Mouse (Mus musculus) erythroblast, adult 5-6 weeks (primary cell): ENCODE results near the gene Wfikkn2. TPM values are rescaled to one million over a fixed set of nuclear protein-coding genes. Genes with fewer than 3 reads are reported as not detected.
A peak's percentile ranks its signal among the peaks of the same experiment; 100 is the strongest.

ENCODE experiments used
- ATAC-seq: replicated peaks from 2 replicates; pipeline ENCODE4 v1.8.0; 2016; ENCODE audit warnings: moderate number of reproducible peaks, mild to moderate bottlenecking, moderate TSS enrichment, inconsistent platforms; ENCODE audit not compliant: poor library complexity, low FRiP score, severe bottlenecking
- total RNA-seq, 2 experiments: library from RNA; stranded (forward) in 1 of 2; stranded (reverse) in 1 of 2; fragments of 150-400 nt in 1 of 2; fragments of 200-764, 138-1000 nt in 1 of 2; gene quantifications; 2 replicates each; pipeline versions ENCODE4 v1.2.3 to v1.2.4; 2015 to 2017; ENCODE audit warnings: low replicate concordance in 2 of 2

Wfikkn2 gene
- total RNA-seq (2015; ENCODE audit: low replicate concordance) (not detected in 2 replicates), total RNA-seq (2017; ENCODE audit: low replicate concordance) (not detected in 2 replicates)

DNA sequence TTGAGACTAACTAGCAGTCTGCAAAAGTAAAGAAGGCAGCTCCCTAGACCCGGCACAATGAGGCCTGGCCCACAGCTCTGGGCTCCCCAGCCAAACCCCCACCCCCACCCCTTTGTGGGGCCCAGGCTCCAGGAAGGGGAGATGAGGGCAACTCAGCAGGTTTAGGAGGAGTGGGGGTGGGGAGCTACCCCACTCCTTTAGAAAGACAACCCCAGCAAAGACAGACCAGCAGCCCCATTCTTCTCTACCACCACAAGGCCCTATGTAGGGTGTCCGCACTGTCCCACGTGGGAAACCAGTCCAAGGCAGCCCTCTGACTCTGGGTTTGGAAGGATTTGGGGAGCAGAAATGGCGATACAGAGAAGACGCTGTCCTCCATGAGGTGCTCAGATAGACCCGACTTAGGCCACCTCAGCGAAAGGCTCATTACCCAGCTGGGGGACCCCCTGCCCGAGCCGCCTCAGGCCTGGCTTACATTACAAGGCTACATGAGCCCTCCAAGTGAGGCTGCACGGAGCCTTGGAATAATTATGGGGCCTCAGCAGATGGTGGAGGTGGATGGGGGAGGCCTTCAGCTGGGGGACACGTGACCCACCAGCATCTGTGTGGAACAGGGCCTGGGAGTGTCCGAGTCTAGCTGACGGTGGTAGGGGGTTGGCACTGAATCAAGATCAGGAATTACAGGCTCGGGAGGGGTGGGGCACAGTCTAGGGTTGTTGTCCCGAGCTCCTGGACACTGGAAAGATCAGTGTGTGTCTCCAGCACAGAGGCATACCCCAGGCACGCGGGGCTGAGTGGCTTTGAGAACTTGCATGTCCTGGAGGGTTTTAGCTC lies at the start of gene Wfikkn2:
Gene Wfikkn2, minus strand, starts transcription at position 51 of the 834 bp plus-strand sequence.
- ATAC-seq, result no peak

DNA sequence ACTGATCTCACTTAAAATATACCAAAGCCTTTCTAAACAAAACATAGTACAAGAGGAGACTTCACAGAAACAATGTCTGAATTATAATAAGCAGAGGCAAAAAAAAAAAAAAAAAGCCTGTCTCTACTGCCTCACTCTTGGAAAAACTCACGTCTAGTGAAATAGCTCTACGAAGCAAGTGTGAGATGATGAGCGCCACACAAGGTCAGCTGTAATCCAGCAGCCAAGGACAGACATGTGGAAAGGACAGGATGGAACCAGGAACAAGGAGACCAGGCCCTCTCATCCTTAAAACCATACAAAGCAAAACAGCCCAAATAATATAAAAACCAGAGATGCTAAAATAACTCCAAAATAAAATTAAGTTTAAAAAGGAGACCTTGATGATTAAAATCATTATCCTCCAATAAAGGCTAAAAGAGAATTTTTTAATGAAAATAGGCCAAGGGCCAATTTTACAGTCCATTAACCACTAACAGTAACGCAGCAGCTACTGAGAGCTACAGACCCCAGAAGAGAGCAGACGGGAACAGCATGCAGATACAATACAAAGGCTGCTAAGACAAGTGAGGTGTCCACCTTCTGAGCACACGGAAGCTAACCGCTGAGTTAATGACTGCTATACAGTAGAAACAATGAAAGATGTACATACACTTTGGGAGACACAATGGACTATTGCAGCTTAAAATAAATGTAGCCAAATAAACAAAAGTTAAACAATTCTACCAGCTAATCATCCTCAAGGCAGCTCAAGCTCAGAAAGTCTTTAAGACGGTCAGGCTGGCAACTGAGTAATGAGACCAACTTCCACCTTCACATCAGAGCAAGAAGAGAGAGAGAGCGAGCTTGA lies 49.4 kb upstream of the Wfikkn2 start:
- no peak for ATAC-seq

DNA sequence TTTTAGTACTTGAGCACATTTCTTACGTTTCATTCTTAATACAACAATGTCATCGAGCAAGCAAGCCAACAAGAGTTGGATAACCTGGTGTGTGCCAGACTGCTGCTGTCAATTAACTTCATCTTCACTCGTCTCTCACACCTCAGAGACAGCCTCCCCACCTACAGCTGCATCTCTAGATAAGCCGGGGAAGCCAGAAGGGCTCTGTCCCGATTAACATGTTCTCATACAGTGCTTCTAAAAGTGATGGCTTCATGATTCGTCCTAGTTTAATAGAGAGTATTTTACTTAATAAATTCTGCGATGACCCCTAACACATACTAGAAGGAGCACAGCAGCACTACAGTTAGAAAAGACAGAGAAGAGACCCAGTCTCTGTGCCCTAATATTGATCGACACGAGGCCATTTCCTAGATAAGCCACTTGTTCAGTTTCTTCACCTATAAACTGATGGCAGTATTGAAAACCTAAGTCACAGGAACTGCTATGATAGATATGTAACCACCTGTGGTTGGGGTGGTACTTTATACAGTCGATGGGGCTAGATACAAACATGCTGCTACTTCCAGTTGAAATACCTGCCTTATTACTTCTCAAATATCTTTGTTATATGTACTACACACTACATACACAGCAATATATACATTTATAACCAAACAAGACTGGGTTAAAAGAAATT lies 44.4 kb upstream of the Wfikkn2 start:
- ATAC-seq, result peak; percentile 96

DNA sequence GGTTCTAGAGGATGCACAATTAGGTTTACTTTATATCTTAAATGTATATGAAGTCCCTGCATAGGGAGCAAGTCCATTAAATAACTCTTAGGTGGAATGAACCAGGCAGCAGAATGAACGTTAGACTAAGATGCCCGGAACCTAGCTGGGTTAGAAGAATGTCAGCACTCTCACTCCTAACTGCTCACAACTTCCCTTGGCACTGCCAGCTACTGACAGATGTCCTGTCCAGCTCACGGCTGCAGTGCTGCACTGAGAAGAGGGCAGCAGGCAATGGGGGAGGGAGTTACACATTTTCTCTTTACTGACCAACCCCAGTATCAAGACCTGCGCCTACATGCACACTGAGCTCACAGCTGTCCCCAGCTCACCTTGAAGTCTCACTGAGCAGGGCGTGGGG lies 41.3 kb upstream of the Wfikkn2 start:
- no peak for ATAC-seq

DNA sequence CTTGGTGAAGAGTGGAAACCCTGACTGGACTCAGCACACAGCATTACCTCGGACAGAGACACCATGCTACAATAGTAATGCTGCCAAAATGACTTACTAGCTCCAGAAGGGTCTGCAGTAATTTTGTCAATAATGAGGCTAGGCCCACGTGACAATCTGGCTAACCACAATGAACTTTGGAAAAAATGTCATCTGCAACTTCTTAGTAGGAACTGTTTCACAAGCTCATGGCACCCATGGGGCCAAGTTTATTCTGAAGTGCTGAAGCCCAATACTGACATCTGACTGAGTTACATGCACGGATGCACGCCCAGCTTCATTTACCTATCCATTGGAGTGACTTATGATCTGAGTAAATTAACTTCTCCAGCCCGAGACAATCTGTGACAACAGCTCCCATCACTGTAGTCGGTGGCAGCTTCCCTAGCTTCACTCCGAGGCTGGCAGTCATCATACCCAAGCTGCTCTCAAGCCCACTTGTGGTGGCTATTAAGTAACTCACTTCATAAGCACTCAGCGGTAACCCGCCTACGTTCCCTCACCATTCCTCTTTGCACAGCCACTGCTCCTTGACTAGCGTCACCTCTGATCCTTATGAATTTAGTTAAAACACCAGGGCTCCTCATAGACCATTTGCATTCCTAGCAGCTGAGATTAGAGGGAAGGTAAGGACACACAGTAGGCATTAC lies 40.2 kb upstream of the Wfikkn2 start:
- ATAC-seq, result no peak

DNA sequence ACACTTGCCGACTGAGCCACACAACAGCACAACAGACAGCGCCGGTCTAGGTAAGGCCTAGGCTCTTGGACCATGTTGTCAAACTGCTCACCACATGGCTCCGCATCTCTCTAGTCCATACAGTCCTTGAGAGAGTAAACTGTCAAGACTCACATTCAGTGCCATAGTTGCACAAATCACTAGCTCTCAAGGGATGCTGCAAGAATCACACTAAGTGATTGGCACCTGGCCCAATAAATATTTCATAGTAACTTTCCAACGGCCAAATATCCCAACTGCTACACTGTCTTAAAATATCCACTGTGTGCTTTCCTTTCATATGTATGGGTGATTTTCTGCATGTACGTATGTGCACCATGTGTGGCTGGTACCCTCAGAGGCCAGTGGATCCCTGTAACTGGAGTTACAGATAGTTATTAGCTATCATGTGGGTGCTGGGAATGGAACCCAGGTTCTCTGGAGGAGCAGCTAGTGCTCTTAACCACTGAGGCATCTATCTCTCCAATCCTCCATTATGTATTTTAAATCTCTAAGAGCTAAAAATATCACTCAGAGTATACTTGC lies 37.8 kb upstream of the Wfikkn2 start:
- ATAC-seq, result no peak

DNA sequence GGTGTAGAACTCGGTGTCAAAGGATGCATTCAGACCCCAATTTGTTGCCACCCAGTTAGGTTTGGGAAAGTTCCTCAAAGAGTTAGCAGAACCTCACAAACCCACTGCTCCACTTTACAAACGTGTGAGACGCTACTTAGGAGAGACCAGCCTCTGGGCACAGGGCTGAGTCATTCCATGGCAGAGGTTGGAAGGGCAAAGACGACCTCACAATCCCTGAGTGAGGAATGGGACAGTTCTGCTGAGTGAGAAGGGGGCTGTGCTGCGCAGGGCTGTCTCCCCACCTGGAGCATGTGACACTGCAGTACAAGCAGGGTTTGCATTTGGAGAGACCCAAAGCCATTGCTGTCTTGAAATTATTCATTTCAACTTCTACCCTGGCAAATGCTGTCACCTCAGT lies 36.5 kb upstream of the Wfikkn2 start:
- no peak for ATAC-seq

DNA sequence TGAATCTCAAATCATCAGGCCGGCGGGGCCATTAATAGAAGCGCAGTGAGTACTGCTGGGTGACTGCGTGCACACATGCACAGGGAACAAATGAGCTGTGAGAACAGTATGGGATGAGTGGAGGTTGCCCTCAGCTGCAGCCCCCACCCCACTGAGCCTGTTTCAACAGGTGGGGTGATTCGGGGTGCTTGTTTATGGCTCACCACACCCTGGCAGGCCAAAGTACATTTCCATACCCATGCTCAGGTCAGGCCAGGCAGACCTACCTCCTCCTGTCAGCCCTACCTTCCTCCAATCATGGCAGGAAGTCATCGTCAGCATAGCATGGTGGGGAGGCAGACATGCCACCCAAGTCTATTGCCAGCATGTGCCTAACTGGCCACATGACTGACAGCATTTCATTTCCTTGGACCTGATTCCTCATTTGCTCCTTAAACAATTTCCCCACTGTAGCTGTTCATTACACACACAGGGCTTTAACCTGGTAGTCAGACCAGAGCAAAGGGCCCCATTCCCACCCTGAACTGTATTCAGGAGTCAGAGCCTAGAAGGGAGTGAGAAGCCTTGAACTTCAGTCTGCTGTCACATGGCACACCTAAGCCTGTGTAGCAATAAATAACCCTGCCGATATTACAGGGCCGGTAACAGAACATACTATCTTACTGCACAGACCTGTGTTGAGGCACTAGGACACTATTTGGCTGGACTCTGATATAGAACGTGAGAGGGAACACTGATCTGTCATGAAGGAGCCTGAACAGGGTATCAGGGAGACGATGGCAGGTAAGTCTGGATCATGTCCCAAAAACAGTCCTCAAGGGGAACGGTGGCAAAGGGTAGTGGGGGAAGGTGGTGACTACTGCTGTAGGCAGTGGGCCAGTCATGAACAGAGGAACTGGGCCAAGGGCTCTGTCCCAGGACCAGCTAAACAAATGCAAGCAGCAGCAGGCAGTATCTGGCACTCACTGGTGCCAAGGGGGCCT lies 35.7 kb upstream of the Wfikkn2 start, which contains the start of gene Gm21885:
Gene Gm21885, plus strand, starts transcription at position 675 of the 983 bp plus-strand sequence.
- 0 out of 2 replicates have a peak, but pooled peaks have one; percentile 22 for ATAC-seq

DNA sequence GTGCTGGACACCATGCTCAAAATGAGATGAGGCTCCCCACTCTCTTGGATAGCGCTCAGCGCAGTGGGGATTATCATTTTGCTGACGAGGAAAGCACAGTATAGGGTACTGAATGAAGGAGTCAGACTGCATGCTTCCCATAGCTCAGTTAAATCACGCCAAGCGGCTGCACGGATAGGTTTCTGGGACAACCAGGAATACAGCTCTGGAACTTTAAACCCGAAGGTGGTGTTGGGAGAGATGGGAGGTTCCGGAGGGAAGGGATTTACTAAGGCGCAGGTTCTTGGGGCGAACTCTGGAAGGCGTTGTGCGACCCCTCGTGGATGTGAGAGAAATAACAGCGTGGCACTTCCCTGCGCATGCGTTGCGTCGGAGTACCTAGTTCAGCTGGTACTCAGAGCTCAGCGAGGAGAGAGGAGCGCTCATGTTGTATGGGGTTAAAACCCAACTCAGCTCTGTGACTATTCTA lies 31.1 kb upstream of the Wfikkn2 start:
- ATAC-seq, result peak; percentile 86

DNA sequence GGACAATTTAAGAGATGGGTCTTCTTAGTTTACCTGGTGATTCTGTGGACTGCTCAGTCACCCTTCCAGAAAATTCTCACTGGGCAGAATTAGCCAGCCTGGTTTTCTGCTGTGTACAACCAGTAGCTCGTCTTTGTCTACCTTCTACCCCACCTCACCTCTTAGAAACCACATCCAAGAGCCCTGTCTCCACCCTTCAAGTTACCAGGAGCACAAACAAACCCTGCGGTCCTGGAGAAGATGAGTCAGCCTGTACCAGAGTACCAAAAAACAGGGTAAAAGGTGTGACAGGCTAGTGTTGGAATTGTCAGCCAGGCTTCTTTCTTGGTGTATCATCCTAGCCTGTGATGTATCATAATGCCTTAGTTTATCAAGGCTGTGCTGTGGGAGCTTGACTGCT lies 29.9 kb upstream of the Wfikkn2 start:
- no peak for ATAC-seq

DNA sequence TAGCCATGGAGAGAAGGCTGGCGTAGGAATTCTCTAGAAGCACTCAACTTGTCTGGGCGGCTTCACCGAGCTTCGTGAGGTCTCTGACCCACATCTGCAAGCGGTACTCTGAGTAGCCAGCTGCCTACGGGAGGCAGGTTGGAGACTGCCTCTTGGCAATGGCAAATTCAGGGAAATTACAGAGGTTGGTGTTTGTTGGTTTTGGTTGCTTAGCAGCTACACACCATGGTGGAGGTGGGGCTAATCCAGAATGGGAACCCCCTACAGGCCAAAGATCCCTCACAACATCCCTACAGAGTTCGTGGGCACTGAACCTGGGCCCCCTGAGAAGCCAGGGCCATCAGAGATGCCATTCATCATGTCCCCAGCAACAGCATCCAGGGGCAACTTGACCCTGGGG lies 29.4 kb upstream of the Wfikkn2 start:
- ATAC-seq, result no peak

DNA sequence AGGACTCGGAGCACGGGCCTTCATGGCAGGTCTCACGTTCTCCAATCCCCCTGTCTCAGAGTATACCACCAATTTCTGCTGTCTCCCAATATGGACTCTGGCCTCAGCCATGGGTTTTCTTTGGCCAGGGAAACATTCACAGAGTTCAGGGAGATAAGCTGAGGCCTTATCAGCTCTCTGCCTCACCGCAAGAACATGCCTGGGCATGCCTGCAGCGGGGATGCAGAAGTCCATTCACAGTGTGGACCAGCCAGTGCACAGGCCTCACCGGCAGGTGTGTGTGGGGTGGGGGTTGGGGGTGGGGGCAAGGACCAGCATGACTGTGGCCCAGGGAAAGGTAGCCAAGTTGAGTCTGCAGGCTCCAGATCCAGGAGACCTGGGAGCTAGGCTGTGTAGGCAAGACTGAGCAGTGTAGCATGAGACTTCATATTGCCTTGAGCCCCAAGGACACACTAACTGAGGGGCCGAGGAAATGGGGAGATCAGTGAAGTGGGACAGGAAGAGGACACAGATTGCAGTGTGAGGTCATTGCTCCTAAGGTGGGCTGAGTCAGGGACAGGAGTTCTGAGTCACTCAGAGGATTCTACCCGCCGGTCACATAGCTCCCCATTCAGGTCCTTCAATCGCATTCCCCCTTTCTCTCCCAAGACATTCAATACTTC lies 28.5 kb upstream of the Wfikkn2 start:
- ATAC-seq, result peak; percentile 38; the same call in 1 of the 2 replicates

DNA sequence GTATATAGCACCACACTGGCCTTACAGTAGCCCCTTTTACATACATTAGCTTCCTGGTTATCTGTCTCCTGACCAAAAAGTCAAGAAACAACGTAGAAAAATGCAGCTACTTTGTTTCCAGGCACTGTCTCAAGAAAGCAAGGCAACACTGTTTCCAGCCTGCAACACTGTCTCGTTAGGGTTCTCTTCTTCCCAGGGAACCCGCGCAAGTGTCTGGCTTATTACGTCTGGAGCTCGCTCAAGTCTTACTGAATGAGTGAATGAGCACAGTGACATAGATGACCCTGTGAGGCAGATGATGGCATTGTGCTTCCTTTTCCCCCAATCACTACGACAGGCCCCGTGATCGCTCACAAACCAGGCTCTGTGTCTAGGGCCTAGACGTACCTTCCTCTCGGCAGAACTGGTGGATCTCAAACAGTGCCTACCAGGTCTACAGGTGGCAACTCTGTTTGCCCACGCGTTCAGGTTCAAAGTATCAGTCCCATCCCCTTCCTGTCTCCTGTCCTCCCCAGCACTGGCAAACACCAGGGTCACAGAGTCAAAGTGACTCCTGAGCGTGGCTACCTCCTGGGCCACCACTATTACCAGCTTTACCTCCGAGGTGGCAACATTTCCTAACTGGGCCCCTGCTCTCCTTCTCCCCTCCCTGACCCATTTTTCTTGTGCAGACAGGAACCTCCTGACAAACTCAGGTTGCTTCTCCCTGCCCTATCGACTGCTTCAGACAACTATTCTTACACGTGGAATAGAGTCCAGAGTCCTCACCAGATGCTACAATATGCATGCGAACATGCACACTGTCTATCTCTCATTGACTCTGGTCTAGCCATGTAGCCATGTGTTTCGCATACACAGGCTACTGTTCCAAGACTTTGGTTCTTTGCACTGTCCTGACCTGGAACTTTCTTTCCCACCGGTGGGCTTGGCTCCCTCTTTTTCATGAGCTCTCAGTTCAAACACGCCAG lies 27.4 kb upstream of the Wfikkn2 start:
- no peak for ATAC-seq

DNA sequence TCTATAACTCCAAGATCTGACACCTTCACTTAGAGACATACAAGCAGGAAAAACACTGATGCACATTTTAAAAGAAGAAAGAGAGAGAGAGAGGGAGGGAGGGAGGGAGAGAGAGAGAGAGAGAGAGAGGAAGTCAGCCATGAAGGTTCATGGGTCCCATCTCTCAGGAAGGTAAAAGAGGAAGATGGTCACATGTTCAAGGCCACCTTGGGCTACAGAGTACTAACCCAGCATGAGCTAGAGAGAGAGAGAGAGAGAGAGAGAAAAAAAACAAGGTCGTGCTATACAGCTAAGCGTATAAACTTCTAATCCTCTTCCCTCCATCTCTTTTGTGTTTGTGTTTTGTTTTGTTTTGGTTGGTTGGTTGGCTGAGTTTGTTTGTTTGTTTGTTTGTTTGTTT lies 25.2 kb upstream of the Wfikkn2 start:
- no peak for ATAC-seq

DNA sequence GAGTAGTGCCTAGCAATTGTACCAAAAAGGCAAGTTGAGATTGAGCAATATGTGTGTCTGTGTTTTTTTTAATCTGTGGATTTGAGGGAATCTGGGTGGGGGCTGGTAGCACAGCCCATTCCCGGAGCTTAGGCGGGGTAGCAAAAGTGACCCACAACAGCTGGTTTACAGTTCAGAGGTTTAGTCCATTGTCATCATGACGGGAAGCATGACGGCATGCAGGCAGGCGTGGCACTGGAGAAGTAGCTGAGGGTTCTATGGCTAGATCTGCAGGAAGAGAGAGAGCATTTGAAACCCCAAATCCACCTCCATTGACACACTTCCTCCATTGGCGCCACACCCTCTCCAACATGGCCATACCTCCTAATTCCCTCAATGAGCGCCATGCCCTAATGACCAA lies 24.1 kb upstream of the Wfikkn2 start:
- ATAC-seq, result no peak

DNA sequence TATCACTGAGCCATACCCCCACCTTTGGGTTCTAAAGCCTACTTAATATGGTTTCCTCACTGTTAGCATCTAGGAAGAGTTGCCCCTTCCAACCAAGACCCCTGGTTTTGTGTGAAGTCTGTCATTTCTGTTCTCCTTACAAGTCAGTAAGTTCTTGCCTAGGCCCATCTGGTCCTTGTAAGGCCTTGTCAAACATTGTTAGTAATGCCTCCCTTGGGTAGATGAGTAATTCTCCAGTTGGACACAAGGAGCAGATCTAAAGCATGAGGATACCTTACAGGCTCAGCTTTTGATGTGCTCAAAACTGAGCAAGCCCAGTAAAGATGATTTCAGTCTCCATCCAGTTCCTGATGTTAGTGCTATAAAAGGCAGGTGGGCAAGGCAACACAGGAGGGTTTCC lies 23.0 kb upstream of the Wfikkn2 start:
- no peak for ATAC-seq
